Mouse (Mus musculus) heart, embryonic 10.5 days (tissue): ENCODE measurements around the gene Snai3. TPM values are rescaled to one million over a fixed set of nuclear protein-coding genes. Genes with fewer than 3 reads are reported as not detected.

Experiments used
- DNase-seq: peaks from one replicate; pipeline ENCODE4 v3.0.0-alpha.2; 2017; ENCODE audit warnings: low spot score
- H3K27ac ChIP-seq: fragments of 300-500 bp; sonication (generic); 2 replicates; pipeline ENCODE4 v1.5.1; 2016; ENCODE audit warnings: mild to moderate bottlenecking
- H3K27me3 ChIP-seq: fragments of 300-500 bp; sonication (generic); 2 replicates; pipeline ENCODE4 v1.6.1; 2016; ENCODE audit warnings: mild to moderate bottlenecking; ENCODE audit not compliant: poor library complexity, insufficient read depth, severe bottlenecking
- H3K36me3 ChIP-seq: fragments of 300-500 bp; sonication (generic); 2 replicates; pipeline ENCODE4 v1.6.1; 2016; ENCODE audit warnings: mild to moderate bottlenecking, moderate library complexity
- H3K4me1 ChIP-seq: fragments of 300-500 bp; sonication (generic); 2 replicates; pipeline ENCODE4 v1.6.1; 2016; ENCODE audit warnings: mild to moderate bottlenecking
- H3K4me3 ChIP-seq: fragments of 300-500 bp; sonication (generic); 2 replicates; pipeline ENCODE4 v1.5.1; 2016; ENCODE audit warnings: mild to moderate bottlenecking, moderate library complexity
- H3K9me3 ChIP-seq: fragments of 300-500 bp; sonication (generic); 2 replicates; pipeline ENCODE4 v1.6.1; 2016; ENCODE audit warnings: mild to moderate bottlenecking, moderate library complexity
- WGBS: fragments of 180-500 bp; shearing (Covaris S2); methylation state at CpG from one replicate; pipeline ENCODE4 v1.1.7; 2016; 5-methylcytosine and 5-hydroxymethylcytosine counted together
- microRNA-seq: library from miRNA; unstranded; fragments of <30 nt; microRNA quantifications from one replicate; pipeline ENCODE4, GENCODE M21; 2017
- polyA plus RNA-seq: library from polyadenylated mRNA; unstranded; fragments of >200 nt; fragmentation: Nextera tagmentation; extraction: Ambion mirVana; gene quantifications from 2 replicates; pipeline ENCODE4 v1.2.1, GENCODE M21; 2016

Gene Snai3
- polyA plus RNA-seq, 1 experiment from 2014 or later = 2.3 TPM

DNA sequence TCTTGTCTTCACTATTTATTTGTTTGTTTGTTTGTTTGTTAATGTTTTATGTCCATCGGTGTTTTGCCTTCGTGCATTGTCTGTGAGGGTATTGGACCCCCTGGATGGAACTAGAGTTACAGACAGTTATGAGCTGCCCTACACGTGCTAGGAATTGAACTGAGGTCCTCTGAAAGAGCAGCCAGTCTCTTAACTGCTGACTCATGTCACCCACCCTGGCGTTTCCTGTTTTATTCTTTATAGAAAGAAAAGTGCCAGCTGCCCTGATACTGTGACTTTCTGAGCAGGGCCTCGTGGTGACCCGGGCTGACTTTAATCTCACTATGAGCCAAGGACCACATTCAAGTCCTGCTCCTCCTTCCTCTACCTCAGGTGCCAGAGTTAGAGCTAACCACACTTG lies 45.0 kb downstream of the Snai3 start:
- 88% methylated on average over 6 of the region's 6 CpGs for WGBS
- Histone ChIP-seq H3K27ac (no peak overlapping the region), H3K27me3 (no peaks in the 10 kb centered on the region), H3K4me3 (no peak overlapping the region), H3K36me3 (peaks cover 89% of the 10 kb centered on the region), H3K4me1 (peaks cover 7% of the 10 kb centered on the region; the same call in 1 of the 2 replicates), H3K9me3 (no peaks in the 10 kb centered on the region)
- DNase-seq = no peak

DNA sequence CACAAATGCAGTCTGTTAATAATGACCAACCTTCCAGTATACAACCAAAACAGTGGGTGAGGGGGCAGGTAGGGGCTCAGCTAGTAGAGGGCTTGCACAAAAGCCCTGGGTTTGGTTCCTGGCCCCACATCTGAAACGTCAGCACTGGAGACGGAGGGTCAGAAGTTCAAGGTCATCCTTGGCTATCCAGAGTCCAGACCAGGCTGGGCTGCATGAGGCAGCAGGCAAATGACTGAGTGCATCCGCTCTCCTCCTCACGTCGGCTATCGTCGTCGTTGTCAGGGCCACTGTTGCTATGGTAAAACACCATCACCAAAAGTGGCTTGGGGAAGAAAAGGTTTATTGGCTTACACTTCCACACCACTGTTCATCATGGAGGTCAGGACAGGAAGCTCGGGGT lies 46.2 kb downstream of the Snai3 start:
- no peak for DNase-seq
- H3K36me3 ChIP-seq = peaks cover 99% of the 10 kb centered on the region
- 86% methylated on average over 9 of the region's 9 CpGs for WGBS
- H3K4me3 ChIP-seq = no peak overlapping the region
- no peaks in the 10 kb centered on the region for H3K27me3 ChIP-seq
- no peaks in the 10 kb centered on the region for H3K4me1 ChIP-seq
- H3K9me3 ChIP-seq = no peaks in the 10 kb centered on the region
- no peak overlapping the region for H3K27ac ChIP-seq

GRCm38 (mm10) chr8:122407678-122408077 lies 52.9 kb downstream of the Snai3 start:
- peaks cover 14% of the 10 kb centered on the region; the same call in 1 of the 2 replicates for H3K4me1 ChIP-seq
- no peak for DNase-seq
- H3K27ac ChIP-seq = no peak overlapping the region
- H3K9me3 ChIP-seq = no peaks in the 10 kb centered on the region
- WGBS = 94% methylated on average over 7 of the region's 7 CpGs
- H3K4me3 ChIP-seq = no peak overlapping the region
- H3K36me3 ChIP-seq = peaks cover 99% of the 10 kb centered on the region
- no peaks in the 10 kb centered on the region for H3K27me3 ChIP-seq

GRCm38 (mm10) chr8:122405146-122405805 lies 55.3 kb downstream of the Snai3 start:
- 64% methylated on average over 9 of the region's 9 CpGs for WGBS
- peaks cover 99% of the 10 kb centered on the region for H3K36me3 ChIP-seq
- H3K4me3 ChIP-seq = no peak overlapping the region
- no peaks in the 10 kb centered on the region for H3K9me3 ChIP-seq
- no peaks in the 10 kb centered on the region for H3K27me3 ChIP-seq
- H3K4me1 ChIP-seq = peaks cover 14% of the 10 kb centered on the region; the same call in 1 of the 2 replicates
- no peak for DNase-seq
- H3K27ac ChIP-seq = no peak overlapping the region; the same call in 1 of the 2 replicates

Small RNA genes lying within 50 kb of the gene (microRNA-seq; reads per million reads assigned to microRNA genes)
- not detected for gene Gm24366

Other genes starting within 250 kb of the Snai3 start
- gene Zfpm1, start 178.6 kb downstream of the Snai3 start, polyA plus RNA-seq = 5.7 and 12.8 TPM in 2 replicates
- gene Trhr2, start 100.0 kb downstream of the Snai3 start, polyA plus RNA-seq = not detected in 2 replicates
- 47.4 and 51.0 TPM in 2 replicates for gene Zc3h18, start 84.1 kb downstream of the Snai3 start, polyA plus RNA-seq
- gene Il17c, start 38.7 kb downstream of the Snai3 start, polyA plus RNA-seq = not detected in 2 replicates
- 185 and 214 TPM in 2 replicates for gene Cyba, start 27.8 kb downstream of the Snai3 start, polyA plus RNA-seq
- gene Mvd, start 17.3 kb downstream of the Snai3 start, polyA plus RNA-seq = 41.7 and 43.8 TPM in 2 replicates
- gene Rnf166, start 15.3 kb upstream of the Snai3 start, polyA plus RNA-seq = 37.1 and 38.8 TPM in 2 replicates
- 40.5 and 45.9 TPM in 2 replicates for gene Ctu2, start 15.4 kb upstream of the Snai3 start, polyA plus RNA-seq
- gene Piezo1, start 90.6 kb upstream of the Snai3 start, polyA plus RNA-seq = 23.7 and 29.3 TPM in 2 replicates
- 47.6 TPM in 2 replicates for gene Cdt1, start 107.3 kb upstream of the Snai3 start, polyA plus RNA-seq
- 318 and 361 TPM in 2 replicates for gene Aprt, start 116.2 kb upstream of the Snai3 start, polyA plus RNA-seq
- gene Galns, start 150.7 kb upstream of the Snai3 start, polyA plus RNA-seq = 8.1 and 11.9 TPM in 2 replicates
- gene Trappc2l, start 150.9 kb upstream of the Snai3 start, polyA plus RNA-seq = 52.9 and 67.4 TPM in 2 replicates
- 0.19 TPM in 1 of 2 replicates, not detected in the other for gene Pabpn1l, start 162.0 kb upstream of the Snai3 start, polyA plus RNA-seq
- 3.8 and 5.5 TPM in 2 replicates for gene Cbfa2t3, start 238.4 kb upstream of the Snai3 start, polyA plus RNA-seq